Mouse (Mus musculus) spleen, postnatal 36 days (tissue): ENCODE measurements around the gene 4930432M17Rik.

Experiments used
- DNase-seq, 2 experiments: peaks; one replicate each; pipeline ENCODE4 v3.0.0; 2022; ENCODE audit warnings: low spot score in 2 of 2, mixed read lengths in 1 of 2

The 4930432M17Rik gene

DNA sequence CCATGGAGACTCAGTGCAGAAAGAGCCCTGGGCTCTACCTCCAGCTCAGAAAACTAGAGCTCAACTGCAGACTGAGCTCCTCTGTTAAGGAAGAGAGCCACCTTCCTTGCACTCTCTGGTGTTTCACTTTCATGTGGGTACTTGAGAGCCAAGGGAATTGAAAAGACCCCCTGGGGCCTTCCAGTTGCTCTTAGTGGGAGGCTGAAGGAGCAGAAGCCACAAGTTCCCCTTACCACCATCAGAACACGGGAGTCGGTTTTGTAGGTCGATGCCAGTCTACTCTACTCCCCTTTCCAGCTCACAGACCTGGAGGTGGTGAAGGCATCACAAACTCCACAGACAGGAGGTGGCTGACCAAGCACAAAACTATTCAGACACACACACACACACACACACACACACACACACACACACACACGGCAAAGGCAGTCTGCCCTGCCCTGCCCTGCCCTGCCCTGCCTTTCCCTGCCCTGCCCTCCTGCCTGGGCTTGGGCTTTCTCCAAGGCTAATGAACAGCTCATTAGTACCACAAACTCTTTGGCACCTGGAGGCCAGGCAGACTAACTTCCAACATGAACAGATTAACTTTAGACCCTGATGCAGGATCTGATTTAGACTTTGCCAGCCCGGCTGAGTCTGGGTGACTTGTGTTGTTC, 1.7 kb downstream of the 4930432M17Rik start:
- no peak for DNase-seq

DNA sequence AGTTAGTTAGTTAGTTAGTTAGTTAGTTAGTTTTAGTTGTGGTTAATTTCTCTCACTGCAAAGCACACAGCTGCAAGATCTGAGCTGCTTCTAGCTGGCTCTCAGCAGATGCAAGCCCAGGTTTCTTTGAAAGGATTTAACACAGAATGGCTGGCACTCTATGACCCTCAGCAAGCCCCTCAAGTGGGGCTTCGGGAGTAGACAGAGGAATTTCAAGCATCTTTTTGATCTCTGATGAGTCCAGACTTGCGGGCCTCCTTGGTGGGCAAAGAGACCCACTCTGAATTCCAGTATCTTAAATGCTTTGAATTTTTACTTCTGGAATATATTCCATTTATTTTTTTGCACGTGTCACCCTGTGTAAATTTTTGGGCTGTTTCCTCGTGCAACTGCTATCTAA, 8.4 kb downstream of the 4930432M17Rik start:
- no peak for DNase-seq

DNA sequence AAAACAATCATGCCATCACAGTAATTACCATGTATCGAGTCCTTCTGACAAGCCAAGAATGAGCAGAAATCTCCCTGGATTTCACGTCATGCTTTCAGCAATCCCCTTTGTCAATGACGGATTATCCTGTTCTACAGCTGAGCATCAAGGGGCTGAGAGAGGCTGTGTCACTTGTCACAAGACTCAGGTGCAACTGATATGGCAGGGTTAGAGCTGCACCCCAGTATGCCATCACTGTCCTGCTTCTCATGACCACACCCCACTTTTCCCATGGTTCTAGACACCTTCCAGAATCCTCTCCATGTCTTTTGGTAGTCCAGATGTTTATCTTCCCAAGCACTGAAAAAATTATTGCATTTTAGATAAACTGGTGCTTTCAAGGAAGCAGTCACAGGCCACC, 8.9 kb downstream of the 4930432M17Rik start:
- no peak for DNase-seq

DNA sequence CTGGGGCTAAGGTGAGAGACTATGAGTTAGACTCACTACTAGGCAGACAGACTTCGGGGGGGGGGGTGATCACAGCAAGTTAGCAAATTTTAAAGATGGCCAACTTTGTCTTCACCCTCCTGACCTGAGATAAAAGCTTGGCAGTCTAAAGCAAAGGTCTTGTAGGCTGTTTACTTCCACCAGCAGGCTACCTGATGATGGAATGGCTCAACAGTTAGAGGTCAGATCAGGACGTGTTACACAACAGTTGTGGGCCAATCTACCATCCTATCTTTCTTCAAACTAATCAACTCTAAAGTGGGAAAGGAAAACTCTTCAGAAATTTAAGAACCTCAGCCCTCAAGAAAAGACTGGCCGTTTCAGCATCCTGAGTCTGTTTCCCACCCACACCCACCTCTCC, 9.6 kb downstream of the 4930432M17Rik start:
- DNase-seq = no peak

GRCm38 (mm10) chr3:121682439-121683411, 12.2 kb downstream of the 4930432M17Rik start:
- DNase-seq = no peak

- DNase-seq = no peak
Observed at GRCm38 (mm10) chr3:121684552-121684951, 14.0 kb downstream of the 4930432M17Rik start.

DNA sequence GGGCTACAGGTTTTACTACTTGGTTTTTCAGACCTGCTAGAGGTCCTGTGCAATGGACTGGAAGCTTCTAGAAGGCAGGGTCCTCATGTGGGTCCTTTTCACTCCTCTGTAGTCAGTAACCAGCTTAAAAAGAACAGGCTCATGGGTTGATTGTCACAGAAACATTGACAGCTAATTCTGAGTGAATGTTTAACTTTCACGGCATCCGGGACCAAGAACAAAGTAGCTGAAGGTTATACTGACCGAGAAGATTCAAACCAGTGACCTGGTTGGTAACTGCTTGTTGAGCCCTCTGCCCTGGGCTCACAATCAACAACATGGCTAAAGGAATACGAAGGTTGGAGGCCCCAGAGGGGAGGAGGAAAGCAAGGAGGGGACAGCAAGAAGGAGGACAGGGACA, 14.4 kb downstream of the 4930432M17Rik start:
- DNase-seq = no peak

- no peak for DNase-seq
Observed at GRCm38 (mm10) chr3:121685985-121686384, 15.4 kb downstream of the 4930432M17Rik start.

DNA sequence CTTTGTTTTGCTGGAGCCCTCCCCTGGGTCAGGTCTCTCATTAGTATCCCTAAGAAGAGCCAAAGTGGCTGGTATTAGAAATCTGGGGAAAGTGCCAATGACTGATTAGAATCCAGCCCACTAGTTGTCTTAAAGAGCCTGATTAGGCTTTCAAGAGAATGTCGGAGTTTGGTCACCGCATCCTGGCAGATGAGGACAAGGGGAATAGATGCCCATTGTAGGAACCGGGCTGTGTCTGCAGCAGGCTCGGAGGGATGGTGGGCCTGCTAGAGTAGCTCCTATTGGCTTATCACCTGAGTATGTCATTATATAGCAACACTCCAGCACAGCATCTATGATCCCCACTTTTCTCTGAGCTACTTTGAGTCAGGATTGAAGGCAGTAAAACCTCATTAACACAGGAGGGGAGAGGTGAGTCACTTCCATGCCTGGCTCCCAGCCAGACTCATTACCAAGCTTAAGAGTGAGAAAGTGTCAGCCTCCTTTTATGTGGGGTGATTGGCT, 15.9 kb downstream of the 4930432M17Rik start:
- DNase-seq = no peak

- no peak for DNase-seq
Observed at GRCm38 (mm10) chr3:121687741-121688140, 17.2 kb downstream of the 4930432M17Rik start.

DNA sequence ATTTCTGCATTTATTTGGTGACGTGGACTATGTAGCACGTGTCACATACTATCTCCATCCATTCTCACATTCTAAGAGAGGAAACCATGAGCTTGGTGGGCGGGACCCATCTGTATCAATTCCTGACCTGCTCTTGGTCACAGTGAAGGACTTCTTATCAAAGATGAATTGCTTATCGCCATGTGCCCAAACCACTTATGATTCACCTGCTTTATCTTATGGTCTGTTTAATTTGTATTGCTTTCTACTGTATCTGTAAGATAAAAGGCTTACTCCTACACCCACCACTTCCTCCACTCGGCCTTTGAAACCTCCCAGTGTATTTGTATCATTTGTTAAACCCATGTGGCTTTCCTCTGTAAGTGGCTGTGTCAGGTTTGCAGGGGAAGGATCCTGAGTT, 18.5 kb downstream of the 4930432M17Rik start:
- no peak for DNase-seq

GRCm38 (mm10) chr3:121689697-121690096, 19.1 kb downstream of the 4930432M17Rik start:
- DNase-seq = no peak

DNA sequence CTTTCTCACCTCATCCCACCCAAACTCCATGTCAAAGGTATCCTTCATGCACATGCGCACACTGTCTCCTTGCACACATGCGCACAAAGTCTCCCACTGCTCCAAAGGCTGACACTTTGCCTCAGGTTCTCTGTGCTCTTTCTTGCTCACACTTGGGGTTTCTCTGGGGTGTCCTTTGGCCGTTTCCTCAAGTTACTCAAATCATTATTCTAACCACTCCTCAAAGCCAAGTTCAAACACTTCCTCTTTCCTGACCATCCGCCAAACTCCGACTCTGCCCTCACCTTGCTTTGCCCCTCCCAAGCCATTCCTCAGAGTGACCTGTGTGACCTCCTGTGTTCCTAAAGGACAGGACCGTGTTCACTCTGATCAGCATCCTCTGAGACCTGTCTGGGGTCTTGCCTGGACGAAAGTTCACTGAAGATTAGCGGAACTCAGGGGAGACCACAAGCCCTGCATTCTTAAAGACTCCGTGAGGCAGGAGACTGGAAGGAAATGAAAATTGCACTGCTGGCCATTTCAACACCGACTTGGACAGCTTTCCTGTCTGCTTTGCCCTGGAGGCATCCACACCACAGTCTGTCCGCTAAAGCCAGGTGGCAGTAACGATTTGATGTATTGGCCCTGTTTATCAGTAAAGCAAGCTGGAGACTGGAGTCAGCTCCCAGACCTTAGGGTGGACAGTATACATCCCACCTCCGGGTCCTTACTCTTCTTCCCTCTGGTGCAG, 22.6 kb downstream of the 4930432M17Rik start:
- no peak for DNase-seq

DNA sequence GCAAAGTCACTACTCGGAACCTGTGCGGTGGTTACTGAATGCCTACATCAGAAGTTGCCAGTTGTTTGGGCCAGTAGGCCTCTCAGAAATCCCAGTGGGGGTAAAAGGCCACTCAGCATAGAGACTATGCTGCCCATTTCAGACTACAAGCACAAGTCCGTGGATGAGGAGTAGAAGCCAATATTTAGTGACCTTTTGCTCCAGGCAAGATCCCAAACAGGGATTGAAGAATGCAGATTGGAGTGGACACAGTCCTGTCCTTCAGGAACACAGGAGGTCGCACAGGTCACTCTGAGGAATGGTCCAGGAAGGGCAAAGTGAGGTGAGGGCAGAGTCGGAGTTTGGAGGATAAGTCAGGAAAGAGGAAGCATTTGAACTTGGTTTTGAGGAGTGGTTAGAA, 23.2 kb downstream of the 4930432M17Rik start:
- DNase-seq = no peak

DNA sequence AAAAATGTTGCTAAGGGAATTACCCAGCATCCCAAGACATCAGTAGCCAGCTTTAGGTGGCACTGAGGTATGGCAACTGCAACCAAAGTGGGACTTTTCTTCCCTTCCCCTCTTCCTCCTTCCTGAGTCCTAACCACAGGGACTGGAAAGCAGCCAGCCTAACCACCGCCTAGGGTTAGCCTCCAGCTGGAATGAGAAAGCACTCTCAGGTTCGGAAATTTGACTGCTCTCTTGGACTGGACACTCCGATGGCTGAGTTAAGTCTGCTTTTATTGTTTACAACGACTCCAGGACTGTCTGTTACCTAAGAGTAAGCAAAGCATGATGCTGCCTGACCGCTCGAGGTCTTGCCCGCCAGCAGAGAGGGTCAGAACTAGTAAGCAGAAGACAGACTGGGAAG, 26.6 kb downstream of the 4930432M17Rik start:
- DNase-seq = no peak

DNA sequence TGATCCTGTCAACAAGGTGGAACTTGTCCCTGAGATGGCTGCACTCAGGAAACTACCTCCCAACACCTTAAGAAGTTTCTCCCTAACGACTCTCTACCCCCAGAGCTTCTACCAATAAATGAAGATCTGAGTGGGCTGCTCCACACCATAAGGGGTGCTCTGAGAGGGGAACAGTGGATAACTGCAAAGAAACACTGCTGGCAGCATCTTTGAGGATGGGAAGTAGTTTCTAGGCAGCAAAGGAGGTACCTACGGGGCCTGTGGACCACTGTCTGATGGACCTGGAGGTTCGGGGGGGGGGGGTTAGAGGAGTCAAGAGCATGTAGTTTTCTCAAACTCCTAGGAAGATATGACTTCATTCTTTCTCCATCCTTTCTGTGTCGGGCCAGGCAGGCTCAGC, 28.8 kb downstream of the 4930432M17Rik start:
- no peak for DNase-seq

- DNase-seq = no peak
Observed at GRCm38 (mm10) chr3:121699849-121700248, 29.3 kb downstream of the 4930432M17Rik start.

DNA sequence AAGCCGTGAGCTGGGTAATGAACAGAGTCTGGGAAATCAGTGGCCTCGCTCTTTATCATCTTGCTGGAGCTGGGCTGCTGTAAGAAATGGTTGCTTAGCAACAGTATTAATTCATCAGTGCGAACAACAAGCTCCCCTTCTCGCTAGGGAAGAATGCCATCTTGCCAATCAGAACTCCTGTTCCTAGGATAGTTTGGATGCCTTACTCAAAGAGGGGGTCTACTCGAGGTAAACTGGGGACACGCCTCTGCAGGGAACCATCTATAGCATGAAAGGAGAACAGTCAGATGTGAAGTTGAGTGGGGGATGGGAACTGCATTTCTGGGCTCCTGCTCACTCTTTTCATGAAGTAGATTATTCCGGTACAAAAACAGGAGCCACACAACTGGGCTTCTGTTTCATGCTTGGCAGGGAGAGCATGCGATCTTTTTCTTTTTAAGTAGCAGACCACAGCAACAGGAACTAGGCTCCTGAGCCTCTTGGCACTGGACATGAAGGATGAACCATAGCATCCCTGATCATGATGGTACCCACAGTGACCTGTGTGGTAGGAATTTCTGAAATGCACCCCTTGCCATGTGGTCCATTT, 29.9 kb downstream of the 4930432M17Rik start:
- no peak for DNase-seq

GRCm38 (mm10) chr3:121703155-121703879, 32.8 kb downstream of the 4930432M17Rik start:
- no peak for DNase-seq

DNA sequence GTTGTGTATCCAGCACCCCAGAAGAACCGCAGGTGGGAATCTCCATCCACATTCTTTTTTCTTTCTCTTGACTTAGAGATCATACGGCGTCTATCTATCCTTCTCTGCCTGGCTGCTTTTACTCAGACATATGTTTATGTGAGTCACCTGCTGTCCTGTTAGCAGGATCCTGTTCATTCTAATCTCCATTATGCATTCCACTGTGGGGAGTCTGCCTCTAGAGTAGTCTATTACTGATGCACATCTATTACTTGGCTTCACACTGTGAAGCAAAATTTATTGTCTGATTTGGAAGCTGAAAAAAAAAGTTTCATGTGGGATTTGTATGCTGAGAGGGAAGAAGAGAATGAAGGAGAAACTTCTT, 33.3 kb downstream of the 4930432M17Rik start:
- DNase-seq = no peak

DNA sequence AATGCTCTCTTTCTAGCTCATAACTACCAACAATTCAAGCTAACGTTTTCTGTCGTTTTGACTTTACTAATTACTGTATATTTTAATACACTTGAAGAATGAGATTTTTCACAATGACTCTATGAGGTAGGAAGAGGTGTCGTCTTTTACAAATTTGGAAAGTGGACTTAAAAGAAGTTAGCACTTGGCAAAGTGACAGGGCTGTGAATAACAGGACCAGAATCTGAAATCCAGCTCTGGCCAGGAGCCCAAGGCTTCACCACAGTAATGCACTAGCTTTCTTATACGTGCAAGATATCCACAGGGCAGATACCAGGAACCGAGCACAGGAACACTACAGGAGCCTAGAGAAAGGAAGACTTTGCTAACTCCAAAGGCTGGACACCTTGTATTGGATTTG, 35.5 kb downstream of the 4930432M17Rik start:
- no peak for DNase-seq
